Mouse (Mus musculus) splenic B cell, adult 2 months (primary cell): ENCODE measurements around the gene D430019H16Rik.

Source experiments
- DNase-seq: peaks from one replicate; pipeline ENCODE4 v3.0.0-alpha.2; 2011; ENCODE audit warnings: low read depth, low spot score
- H3K27me3 ChIP-seq: 2 replicates; pipeline ENCODE4 v1.6.1; 2012; ENCODE audit warnings: mild to moderate bottlenecking, low read length, moderate library complexity, mixed read lengths; ENCODE audit not compliant: control insufficient read depth, poor library complexity, insufficient read depth, severe bottlenecking
- H3K36me3 ChIP-seq: 2 replicates; pipeline ENCODE4 v1.6.1; 2012; ENCODE audit warnings: mild to moderate bottlenecking, low read length, moderate library complexity, mixed read lengths; ENCODE audit not compliant: control insufficient read depth, poor library complexity, insufficient read depth, severe bottlenecking

D430019H16Rik gene

GRCm38 (mm10) chr12:105458791-105459190 is 5.1 kb downstream of the D430019H16Rik start:
- DNase-seq: no peak
- H3K36me3 ChIP-seq: no peaks in the 10 kb centered on the region

DNA sequence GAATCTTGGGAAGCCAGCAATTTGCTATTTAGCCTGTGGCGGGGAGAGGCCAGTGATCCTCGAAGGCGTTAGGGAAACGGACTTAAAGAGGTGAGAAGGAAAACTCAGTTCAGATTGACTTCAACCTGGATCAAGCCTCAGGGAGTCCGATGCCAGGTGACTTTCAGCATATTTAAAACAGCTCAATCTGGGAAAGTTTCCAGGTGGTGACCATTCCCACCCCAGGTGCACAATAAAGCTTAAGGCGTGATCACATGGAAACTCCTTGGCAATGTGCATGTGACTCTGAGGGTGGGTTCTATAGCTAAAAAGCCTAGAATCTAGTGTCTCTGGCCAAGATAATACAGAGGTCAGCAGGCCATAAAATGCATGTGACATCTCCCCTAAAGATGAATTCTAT is 7.4 kb downstream of the D430019H16Rik start:
- no peak for DNase-seq
- Histone ChIP-seq H3K36me3 (no peaks in the 10 kb centered on the region), H3K27me3 (no peaks in the 10 kb centered on the region)

More at GRCm38 (mm10) chr12:105458791-105459190, 5.1 kb downstream of the D430019H16Rik start:
- H3K27me3 ChIP-seq: no peaks in the 10 kb centered on the region

GRCm38 (mm10) chr12:105469026-105469425 is 15.4 kb downstream of the D430019H16Rik start:
- no peak for DNase-seq
- Histone ChIP-seq H3K36me3 (no peaks in the 10 kb centered on the region), H3K27me3 (no peaks in the 10 kb centered on the region)

- DNase-seq: no peak
- Histone ChIP-seq H3K36me3 (no peaks in the 10 kb centered on the region), H3K27me3 (no peaks in the 10 kb centered on the region)
These were observed 21.7 kb downstream of the D430019H16Rik start for GRCm38 (mm10) chr12:105475230-105475911.

- H3K36me3 ChIP-seq: no peaks in the 10 kb centered on the region
- no peaks in the 10 kb centered on the region for H3K27me3 ChIP-seq
- DNase-seq: peak; percentile 50
These were observed 22.8 kb downstream of the D430019H16Rik start for GRCm38 (mm10) chr12:105476453-105476852.

GRCm38 (mm10) chr12:105476993-105477392 is 23.3 kb downstream of the D430019H16Rik start:
- no peak for DNase-seq
- H3K27me3 ChIP-seq: no peaks in the 10 kb centered on the region
- H3K36me3 ChIP-seq: no peaks in the 10 kb centered on the region

GRCm38 (mm10) chr12:105483503-105483902 is 29.8 kb downstream of the D430019H16Rik start:
- H3K27me3 ChIP-seq: no peaks in the 10 kb centered on the region
- DNase-seq: peak; percentile 22
- no peaks in the 10 kb centered on the region for H3K36me3 ChIP-seq

DNA sequence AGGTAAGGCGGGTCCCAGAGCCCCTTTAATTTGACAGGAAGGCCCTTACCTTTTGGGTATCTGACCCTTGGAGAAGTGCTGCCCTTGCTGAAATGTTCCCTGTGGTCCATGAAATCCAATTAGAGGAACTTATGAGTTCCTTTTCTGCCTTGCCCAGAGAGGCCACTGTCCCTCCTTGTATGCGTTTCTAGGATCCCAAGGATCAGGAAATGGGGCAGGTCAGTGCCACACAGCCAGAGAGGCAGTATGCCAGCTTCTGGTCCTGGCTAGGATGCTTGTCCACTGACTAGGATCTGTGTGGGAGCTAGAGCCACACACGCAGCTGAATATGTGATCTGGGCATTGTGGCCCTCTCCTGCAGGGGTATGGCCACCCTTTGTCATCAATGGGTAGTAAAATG is 36.6 kb downstream of the D430019H16Rik start:
- DNase-seq: no peak
- Histone ChIP-seq H3K27me3 (no peaks in the 10 kb centered on the region), H3K36me3 (no peaks in the 10 kb centered on the region)

DNA sequence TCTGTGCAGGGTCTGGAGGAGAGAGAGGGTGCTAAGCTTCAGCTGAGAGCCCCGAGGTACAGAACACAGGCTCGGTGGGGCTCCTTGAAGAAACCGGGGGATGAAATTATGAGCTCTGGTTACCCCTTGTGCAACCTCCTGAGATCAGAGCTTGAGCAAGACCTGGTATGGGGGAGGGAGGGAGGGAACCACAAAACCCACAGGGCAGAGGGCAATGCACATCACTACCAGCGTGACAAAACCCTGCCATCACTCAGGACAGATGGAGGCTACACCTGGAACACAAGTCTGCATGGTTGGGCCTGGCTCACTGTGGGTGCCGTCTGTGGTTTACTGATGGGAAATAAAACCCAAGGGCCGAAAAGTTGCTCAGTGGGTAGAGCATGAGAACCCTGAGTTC is 37.1 kb downstream of the D430019H16Rik start:
- no peaks in the 10 kb centered on the region for H3K27me3 ChIP-seq
- H3K36me3 ChIP-seq: no peaks in the 10 kb centered on the region
- no peak for DNase-seq

- Histone ChIP-seq H3K27me3 (no peaks in the 10 kb centered on the region), H3K36me3 (no peaks in the 10 kb centered on the region)
- DNase-seq: no peak
These were observed 41.1 kb downstream of the D430019H16Rik start for GRCm38 (mm10) chr12:105494796-105495195.

DNA sequence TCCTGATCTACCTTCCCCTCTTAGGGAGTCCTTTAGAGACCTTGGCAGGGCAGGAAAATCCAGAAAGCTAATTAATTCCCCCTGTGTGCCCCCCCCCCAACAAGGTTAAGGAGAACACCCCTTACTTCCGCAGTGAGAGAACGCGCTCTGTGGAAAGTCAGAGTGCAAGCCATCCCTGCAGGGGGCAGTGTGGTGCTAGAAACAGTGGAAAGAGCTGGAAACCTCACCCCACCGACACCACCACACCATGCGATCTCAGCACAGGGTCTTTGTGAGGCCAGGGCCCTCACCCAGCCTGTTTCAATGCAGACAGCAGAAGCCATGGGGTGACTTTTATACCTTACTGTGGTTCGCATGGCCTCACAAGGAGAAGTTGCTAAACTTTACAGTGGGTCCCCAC is 44.2 kb downstream of the D430019H16Rik start:
- no peaks in the 10 kb centered on the region for H3K27me3 ChIP-seq
- H3K36me3 ChIP-seq: no peaks in the 10 kb centered on the region
- peak; percentile 48 for DNase-seq

GRCm38 (mm10) chr12:105498423-105498822 is 44.8 kb downstream of the D430019H16Rik start:
- H3K36me3 ChIP-seq: no peaks in the 10 kb centered on the region
- no peak for DNase-seq

DNA sequence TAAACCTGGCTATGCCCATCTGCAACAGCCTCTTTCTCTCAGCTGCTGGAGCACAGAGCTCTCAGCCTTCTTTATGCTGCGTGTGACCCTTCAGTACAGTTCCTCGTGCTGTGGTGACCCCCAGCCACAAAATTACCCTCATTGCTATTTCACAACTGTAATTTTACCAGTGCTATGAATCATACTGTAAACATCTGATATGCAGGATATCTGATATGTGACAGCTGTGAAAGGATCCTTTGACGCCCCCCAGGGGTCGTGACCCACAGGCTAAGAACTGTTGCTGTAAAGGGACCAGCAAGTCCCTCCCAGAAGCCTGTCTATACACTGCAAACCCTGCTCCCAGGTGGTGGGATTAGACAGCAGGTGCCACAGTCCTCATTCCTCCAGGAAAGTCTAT is 45.2 kb downstream of the D430019H16Rik start:
- Histone ChIP-seq H3K36me3 (no peaks in the 10 kb centered on the region), H3K27me3 (no peaks in the 10 kb centered on the region)
- no peak for DNase-seq

More at GRCm38 (mm10) chr12:105498423-105498822, 44.8 kb downstream of the D430019H16Rik start:
- H3K27me3 ChIP-seq: no peaks in the 10 kb centered on the region

- no peaks in the 10 kb centered on the region for H3K36me3 ChIP-seq
- DNase-seq: no peak
- no peaks in the 10 kb centered on the region for H3K27me3 ChIP-seq
These were observed 47.3 kb downstream of the D430019H16Rik start for GRCm38 (mm10) chr12:105500940-105501339.

- Histone ChIP-seq H3K36me3 (no peaks in the 10 kb centered on the region), H3K27me3 (no peaks in the 10 kb centered on the region)
- peak; percentile 13 for DNase-seq
These were observed 51.1 kb downstream of the D430019H16Rik start for GRCm38 (mm10) chr12:105504736-105505135.

GRCm38 (mm10) chr12:105511109-105511508 is 57.5 kb downstream of the D430019H16Rik start:
- Histone ChIP-seq H3K27me3 (no peaks in the 10 kb centered on the region), H3K36me3 (no peaks in the 10 kb centered on the region)
- DNase-seq: no peak
